Mouse (Mus musculus): ENCODE measurements around the gene Plppr2. TPM values are rescaled to one million over a fixed set of nuclear protein-coding genes. Genes with fewer than 3 reads are reported as not detected.
A peak's percentile ranks its signal among the peaks of the same experiment; 100 is the strongest.

The Plppr2 gene
- polyA plus RNA-seq, 1 experiment from 2014 or later: 6.6 TPM

DNA sequence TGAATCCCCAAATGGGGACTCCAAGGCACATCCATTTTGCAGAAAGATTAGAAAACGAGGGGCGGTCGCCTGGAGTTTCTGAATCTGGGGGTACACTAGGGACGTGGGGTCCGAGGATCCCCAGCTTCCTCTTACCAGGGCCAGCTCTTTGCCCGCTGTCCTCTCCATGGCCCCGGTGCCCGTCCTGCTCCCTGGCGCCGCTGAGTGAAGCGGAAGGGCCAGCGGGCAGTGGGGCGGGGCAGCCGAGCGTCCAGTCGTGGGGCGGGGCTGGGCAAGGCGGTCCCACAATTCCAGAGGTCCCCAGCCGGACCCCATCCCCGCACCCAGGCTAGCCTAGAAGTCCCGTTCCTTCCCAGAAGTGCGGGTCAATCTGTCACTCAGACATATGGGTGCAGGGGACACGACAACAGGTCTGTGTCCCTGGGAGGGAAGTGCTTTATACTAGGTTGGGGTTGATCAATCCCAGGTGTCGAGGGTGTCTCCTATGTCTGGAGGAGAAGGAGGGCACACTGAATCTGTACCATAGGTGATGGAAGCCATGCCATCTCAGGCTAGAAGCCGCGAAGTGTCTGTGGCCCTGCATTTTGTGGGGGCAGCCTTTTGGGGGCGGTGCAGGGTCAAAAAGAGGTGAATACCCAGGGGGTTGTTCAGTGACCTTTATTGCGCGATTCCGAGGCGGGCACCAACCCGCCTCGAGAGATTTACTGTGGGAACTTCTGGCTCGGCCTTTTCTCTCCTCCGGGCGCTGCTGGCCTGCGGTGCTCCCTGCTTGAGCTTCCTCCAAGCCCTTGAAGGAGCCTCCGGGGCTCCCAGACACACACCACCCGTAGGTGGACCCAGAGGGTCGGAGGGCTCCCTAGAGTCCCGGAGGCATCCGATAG is 52.6 kb downstream of the Plppr2 start, which contains the start of gene Rgl3:
Rgl3 (minus strand) TSS at position 217 of the 881 bp plus-strand sequence.
- H3K9me3 ChIP-seq (ENCODE audit: control insufficient read depth, low read length): no peaks in the 10 kb centered on the region
- peak within 1 kb of the TSS; percentile 45 for H3K9ac ChIP-seq (ENCODE audit: low read length)
- ATAC-seq (ENCODE audit: insufficient number of reproducible peaks, low FRiP score, low TSS enrichment, low read depth): 0 out of 2 replicates have a peak, but pooled peaks have one; percentile 32
- H3K27me3 ChIP-seq (ENCODE audit: control insufficient read depth, insufficient read depth, low read length): peaks cover 59% of the 10 kb centered on the region
- H3K27ac ChIP-seq (replicated peaks; ENCODE audit: low read depth, low read length): no peak within 1 kb of the TSS
- DNase-seq (ENCODE audit: low spot score): peak; percentile 62
- H3K4me3 ChIP-seq (ENCODE audit: low read depth, low read length): peak within 1 kb of the TSS; percentile 39
- H3K4me1 ChIP-seq (ENCODE audit: control insufficient read depth, insufficient read depth, low read length): peaks cover 18% of the 10 kb centered on the region; the same call in 1 of the 2 replicates
- no peaks in the 10 kb centered on the region for H3K36me3 ChIP-seq (ENCODE audit: control insufficient read depth, insufficient read depth, low read length)
- 1% methylated on average over 42 of the region's 42 CpGs for WGBS
- H3K4me2 ChIP-seq (ENCODE audit: low read depth, severe bottlenecking): peak within 1 kb of the TSS; percentile 79

DNA sequence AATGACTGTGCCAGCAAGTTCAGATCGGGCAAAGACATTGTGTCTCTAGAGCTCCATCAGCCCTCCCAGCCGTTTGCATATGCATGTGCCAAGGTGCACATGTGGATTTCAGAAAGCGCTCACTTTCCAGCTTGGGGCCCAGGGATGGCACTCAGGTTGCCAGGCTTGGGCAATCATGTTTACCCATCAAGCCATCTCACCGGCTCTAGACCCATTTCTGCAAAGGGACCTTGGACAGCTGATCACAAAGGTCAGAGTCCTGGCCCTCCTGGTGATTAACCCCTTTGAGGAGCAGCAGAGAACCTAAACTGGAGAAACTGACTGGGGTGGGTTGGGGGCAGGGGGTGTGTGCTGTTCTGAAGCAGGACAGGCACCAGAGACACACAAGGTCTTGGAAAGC is 55.4 kb downstream of the Plppr2 start:
- H3K27ac ChIP-seq (replicated peaks; ENCODE audit: low read depth, low read length): no peak overlapping the region
- H3K27me3 ChIP-seq (ENCODE audit: control insufficient read depth, insufficient read depth, low read length): peaks cover 53% of the 10 kb centered on the region
- H3K4me3 ChIP-seq (ENCODE audit: low read depth, low read length): no peak overlapping the region
- H3K4me1 ChIP-seq (ENCODE audit: control insufficient read depth, insufficient read depth, low read length): peaks cover 18% of the 10 kb centered on the region; the same call in 1 of the 2 replicates
- no peak for DNase-seq (ENCODE audit: low spot score)
- 78% methylated on average over 4 of the region's 4 CpGs for WGBS
- H3K9me3 ChIP-seq (ENCODE audit: control insufficient read depth, low read length): no peaks in the 10 kb centered on the region
- no peak overlapping the region for H3K9ac ChIP-seq (ENCODE audit: low read length)
- H3K4me2 ChIP-seq (ENCODE audit: low read depth, severe bottlenecking): no peak overlapping the region
- no peaks in the 10 kb centered on the region for H3K36me3 ChIP-seq (ENCODE audit: control insufficient read depth, insufficient read depth, low read length)
- ATAC-seq (ENCODE audit: insufficient number of reproducible peaks, low FRiP score, low TSS enrichment, low read depth): no peak

DNA sequence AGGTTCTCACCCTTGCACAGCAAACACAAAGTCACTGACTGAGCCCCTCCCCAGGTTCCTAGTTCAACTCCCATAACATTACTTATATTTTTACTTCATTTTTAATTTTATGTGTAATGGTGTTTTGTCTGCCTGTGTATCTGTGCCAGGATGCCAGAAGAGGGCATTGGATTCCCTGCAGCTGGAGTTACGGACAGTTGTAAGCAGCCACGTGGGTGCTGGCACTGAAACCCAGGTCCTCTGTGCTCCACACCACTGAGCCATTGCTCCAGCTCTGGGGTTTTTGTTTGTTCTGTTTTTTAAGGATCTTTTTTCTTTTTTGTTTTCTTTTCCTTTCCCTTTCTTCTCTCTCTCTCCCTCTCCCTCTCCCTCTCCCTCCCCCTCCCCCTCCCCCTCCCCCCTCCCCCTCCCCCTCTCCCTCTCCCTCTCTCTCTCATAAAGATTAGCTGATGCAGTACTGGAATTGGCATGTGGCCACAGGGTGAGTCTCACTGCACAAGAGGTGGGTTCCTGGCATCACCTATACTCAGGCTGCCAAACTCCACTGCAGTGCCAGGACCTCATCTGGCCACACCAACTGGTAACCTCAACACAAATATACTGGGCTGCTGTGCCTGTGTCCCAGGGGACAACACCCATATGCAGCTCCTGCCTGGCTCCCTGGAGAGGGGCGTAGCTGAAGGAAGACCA is 59.5 kb downstream of the Plppr2 start:
- Histone ChIP-seq H3K27ac (replicated peaks; ENCODE audit: low read depth, low read length) (no peak overlapping the region), H3K4me2 (ENCODE audit: low read depth, severe bottlenecking) (no peak overlapping the region), H3K9ac (ENCODE audit: low read length) (no peak overlapping the region), H3K4me3 (ENCODE audit: low read depth, low read length) (no peak overlapping the region), H3K36me3 (ENCODE audit: control insufficient read depth, insufficient read depth, low read length) (no peaks in the 10 kb centered on the region), H3K4me1 (ENCODE audit: control insufficient read depth, insufficient read depth, low read length) (no peaks in the 10 kb centered on the region), H3K9me3 (ENCODE audit: control insufficient read depth, low read length) (no peaks in the 10 kb centered on the region), H3K27me3 (ENCODE audit: control insufficient read depth, insufficient read depth, low read length) (peaks cover 12% of the 10 kb centered on the region)
- DNase-seq (ENCODE audit: low spot score) (no peak), ATAC-seq (ENCODE audit: insufficient number of reproducible peaks, low FRiP score, low TSS enrichment, low read depth) (no peak)
- WGBS: 83% methylated on average over 3 of the region's 3 CpGs

Other genes starting within 250 kb of the Plppr2 start
- gene Ldlr, start 213.6 kb upstream of the Plppr2 start, polyA plus RNA-seq (2014; fragmentation: Nextera tagmentation; extraction: Ambion mirVana): 15.2 and 23.2 TPM in 2 replicates
- 176 and 183 TPM in 2 replicates for gene Spc24, start 176.7 kb upstream of the Plppr2 start, polyA plus RNA-seq (2014; fragmentation: Nextera tagmentation; extraction: Ambion mirVana)
- 11.6 and 12.7 TPM in 2 replicates for gene Kank2, start 138.3 kb upstream of the Plppr2 start, polyA plus RNA-seq (2014; fragmentation: Nextera tagmentation; extraction: Ambion mirVana)
- 0.64 and 0.82 TPM in 2 replicates for gene Angptl8, start 101.5 kb upstream of the Plppr2 start, polyA plus RNA-seq (2014; fragmentation: Nextera tagmentation; extraction: Ambion mirVana)
- 37.4 and 42.7 TPM in 2 replicates for gene Dock6, start 84.4 kb upstream of the Plppr2 start, polyA plus RNA-seq (2014; fragmentation: Nextera tagmentation; extraction: Ambion mirVana)
- gene Rab3d, start 18.8 kb upstream of the Plppr2 start, polyA plus RNA-seq (2014; fragmentation: Nextera tagmentation; extraction: Ambion mirVana): 4.9 and 5.2 TPM in 2 replicates
- 3.5 and 4.8 TPM in 2 replicates for gene Ccdc159, start 9.6 kb upstream of the Plppr2 start, polyA plus RNA-seq (2014; fragmentation: Nextera tagmentation; extraction: Ambion mirVana)
- 29.7 and 29.9 TPM in 2 replicates for gene Tmem205, start 9.5 kb upstream of the Plppr2 start, polyA plus RNA-seq (2014; fragmentation: Nextera tagmentation; extraction: Ambion mirVana)
- 17.4 and 20.0 TPM in 2 replicates for gene Swsap1, start 18.7 kb downstream of the Plppr2 start, polyA plus RNA-seq (2014; fragmentation: Nextera tagmentation; extraction: Ambion mirVana)
- 4.9 and 5.8 TPM in 2 replicates for gene Epor, start 26.5 kb downstream of the Plppr2 start, polyA plus RNA-seq (2014; fragmentation: Nextera tagmentation; extraction: Ambion mirVana)
- 1.6 and 2.5 TPM in 2 replicates for gene Rgl3, start 52.4 kb downstream of the Plppr2 start, polyA plus RNA-seq (2014; fragmentation: Nextera tagmentation; extraction: Ambion mirVana)
- 1.8 and 2.1 TPM in 2 replicates for gene Ccdc151, start 65.6 kb downstream of the Plppr2 start, polyA plus RNA-seq (2014; fragmentation: Nextera tagmentation; extraction: Ambion mirVana)
- 86.4 and 93.0 TPM in 2 replicates for gene Prkcsh, start 65.8 kb downstream of the Plppr2 start, polyA plus RNA-seq (2014; fragmentation: Nextera tagmentation; extraction: Ambion mirVana)
- gene Elavl3, start 115.0 kb downstream of the Plppr2 start, polyA plus RNA-seq (2014; fragmentation: Nextera tagmentation; extraction: Ambion mirVana): 0.10 and 0.11 TPM in 2 replicates
- gene Gm49318, start 134.2 kb downstream of the Plppr2 start, polyA plus RNA-seq (2014; fragmentation: Nextera tagmentation; extraction: Ambion mirVana): not detected in 2 replicates
- gene Zfp653, start 134.3 kb downstream of the Plppr2 start, polyA plus RNA-seq (2014; fragmentation: Nextera tagmentation; extraction: Ambion mirVana): 5.8 and 8.7 TPM in 2 replicates
- 29.1 and 29.9 TPM in 2 replicates for gene Ecsit, start 148.4 kb downstream of the Plppr2 start, polyA plus RNA-seq (2014; fragmentation: Nextera tagmentation; extraction: Ambion mirVana)
- gene Cnn1, start 162.2 kb downstream of the Plppr2 start, polyA plus RNA-seq (2014; fragmentation: Nextera tagmentation; extraction: Ambion mirVana): 0.84 and 0.89 TPM in 2 replicates
- gene Elof1, start 180.1 kb downstream of the Plppr2 start, polyA plus RNA-seq (2014; fragmentation: Nextera tagmentation; extraction: Ambion mirVana): 223 and 231 TPM in 2 replicates
- gene Acp5, start 198.7 kb downstream of the Plppr2 start, polyA plus RNA-seq (2014; fragmentation: Nextera tagmentation; extraction: Ambion mirVana): 13.2 and 14.2 TPM in 2 replicates
- 58.4 and 60.8 TPM in 2 replicates for gene Pigyl, start 219.8 kb downstream of the Plppr2 start, polyA plus RNA-seq (2014; fragmentation: Nextera tagmentation; extraction: Ambion mirVana)